Mouse (Mus musculus): ENCODE measurements around the gene Crtc2. TPM values are rescaled to one million over a fixed set of nuclear protein-coding genes. Genes with fewer than 3 reads are reported as not detected.

The Crtc2 gene
- total RNA-seq, 2 experiments from 2014 or later, result 39.5 to 43.6 TPM

DNA sequence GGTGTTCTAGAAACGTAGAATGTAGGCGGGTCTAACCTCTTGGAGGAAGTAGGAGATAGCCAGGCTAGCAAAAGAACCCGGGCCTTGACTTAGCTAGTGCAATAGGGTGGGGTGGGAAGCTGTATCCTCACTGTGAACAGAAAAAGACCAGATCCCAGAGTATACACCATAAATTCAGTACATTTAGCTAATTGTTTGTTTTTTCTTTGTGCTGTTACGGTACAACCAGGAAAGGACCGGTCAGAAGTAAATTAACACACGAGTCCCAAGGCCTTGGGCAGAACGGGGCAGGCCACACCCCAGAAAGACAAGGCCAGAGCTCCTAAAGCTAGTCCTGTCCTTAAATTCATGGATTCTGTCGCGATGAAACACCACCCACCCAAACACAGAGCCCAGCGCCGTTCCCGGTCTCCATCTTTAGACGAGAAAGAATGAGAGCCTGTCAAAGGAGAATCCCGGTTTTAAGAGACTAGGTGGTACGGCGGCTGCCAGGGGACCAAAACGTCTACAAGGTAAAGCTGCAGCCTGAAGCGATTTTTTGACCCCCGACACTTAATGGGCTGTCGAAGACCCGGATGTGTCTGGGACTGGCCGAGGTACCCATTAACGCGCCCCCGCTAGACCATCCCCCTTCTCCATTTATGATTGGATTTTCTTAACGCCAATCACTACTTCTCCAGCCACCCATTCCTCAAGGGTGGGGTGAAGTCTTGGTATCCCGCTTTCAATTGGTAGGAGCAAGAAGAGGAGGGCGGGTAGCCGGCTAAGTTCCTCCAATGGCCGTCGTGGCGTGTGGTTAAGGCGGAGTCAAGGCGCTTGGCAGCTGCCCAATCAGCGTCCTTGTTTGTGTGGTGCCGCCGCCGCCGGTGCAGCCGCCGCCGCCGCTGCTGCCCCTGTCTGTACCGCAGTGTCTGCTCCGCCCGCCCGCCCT lies 38.6 kb downstream of the Crtc2 start, which contains the start of gene Gatad2b:
Gene Gatad2b (plus strand): TSS at position 834 of the 931 bp plus-strand sequence.
- peak within 1 kb of the TSS; percentile 97 for H3K27ac ChIP-seq
- TF ChIP-seq CTCF (IDR thresholded peaks at IDR 0.05), result no peak
- H3K4me3 ChIP-seq, result peak within 1 kb of the TSS; percentile 62
- intact Hi-C loops (cut with DNase I), result loop anchor here (2.0 to 10.0 kb wide), 3 partner anchors 28 to 182 kb away; partner anchors contain the start of genes Dennd4b and Ilf2
- DNase-seq (ENCODE audit: extremely low spot score in 1 of 2, low spot score in 2 of 2), result peak; percentile 98 to 99

DNA sequence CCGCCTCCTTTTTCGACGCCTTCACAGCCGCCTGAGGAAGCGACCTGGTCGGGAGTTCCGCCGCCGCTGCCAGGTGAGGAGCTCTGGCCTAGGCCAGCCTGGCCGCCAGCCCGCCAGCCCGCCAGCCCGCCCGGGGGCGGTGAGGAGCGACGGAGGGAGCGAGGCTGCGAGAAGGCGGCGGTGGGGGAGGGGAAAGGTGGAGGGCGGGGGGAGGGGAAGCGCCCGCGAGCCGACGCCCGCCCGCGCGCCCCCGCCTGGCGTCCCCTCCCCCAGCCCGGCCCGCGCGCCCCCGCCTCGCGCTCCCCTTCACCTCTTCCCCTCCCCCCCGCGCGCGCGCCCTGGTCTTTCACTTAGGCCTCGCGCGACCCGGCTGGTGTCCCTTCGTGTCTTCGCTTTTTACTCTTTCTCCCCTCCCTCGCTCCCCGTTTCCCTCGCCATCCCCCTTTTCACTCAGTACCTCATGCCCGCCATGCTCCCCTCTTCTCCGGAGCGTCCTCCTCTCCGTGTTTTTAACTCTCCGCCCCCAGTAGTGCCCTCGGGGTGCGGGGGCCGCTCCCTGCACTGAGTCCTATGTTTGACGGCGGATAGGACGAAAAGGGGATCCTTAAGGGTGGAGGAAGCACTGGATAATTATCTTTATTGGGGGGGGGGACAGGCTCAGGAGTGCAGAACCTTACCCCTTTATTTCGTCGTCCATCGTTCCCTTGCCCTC lies 39.5 kb downstream of the Crtc2 start:
- TF ChIP-seq CTCF (IDR thresholded peaks at IDR 0.05), result no peak
- peak overlapping the region; percentile 97 for H3K27ac ChIP-seq
- H3K4me3 ChIP-seq, result peak overlapping the region; percentile 62
- peak; percentile 20 to 39 for DNase-seq (ENCODE audit: extremely low spot score in 1 of 2, low spot score in 2 of 2)
- intact Hi-C loops (cut with DNase I), result loop anchor here (2.0 to 10.0 kb wide), 3 partner anchors 29 to 181 kb away; partner anchors contain the start of genes Dennd4b and Ilf2

DNA sequence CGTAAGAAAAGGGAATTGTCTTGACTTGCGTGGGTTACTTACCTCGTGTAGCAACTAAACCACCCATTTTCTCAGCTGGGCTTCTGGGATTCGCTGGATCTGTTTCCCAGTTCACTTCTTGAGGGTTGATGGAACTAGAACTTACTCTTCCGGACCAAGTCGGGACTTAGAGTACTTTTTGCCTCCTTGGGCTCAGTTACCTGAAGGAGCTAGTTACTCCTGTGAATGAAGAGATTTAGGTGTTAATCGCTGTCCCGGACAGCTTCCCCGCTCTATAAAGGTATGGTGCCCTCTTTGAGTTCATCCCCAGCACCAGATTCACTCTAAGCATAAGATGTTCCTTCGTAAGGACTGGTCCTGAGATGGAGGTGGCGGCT lies 40.1 kb downstream of the Crtc2 start:
- peak overlapping the region; percentile 97 for H3K27ac ChIP-seq

DNA sequence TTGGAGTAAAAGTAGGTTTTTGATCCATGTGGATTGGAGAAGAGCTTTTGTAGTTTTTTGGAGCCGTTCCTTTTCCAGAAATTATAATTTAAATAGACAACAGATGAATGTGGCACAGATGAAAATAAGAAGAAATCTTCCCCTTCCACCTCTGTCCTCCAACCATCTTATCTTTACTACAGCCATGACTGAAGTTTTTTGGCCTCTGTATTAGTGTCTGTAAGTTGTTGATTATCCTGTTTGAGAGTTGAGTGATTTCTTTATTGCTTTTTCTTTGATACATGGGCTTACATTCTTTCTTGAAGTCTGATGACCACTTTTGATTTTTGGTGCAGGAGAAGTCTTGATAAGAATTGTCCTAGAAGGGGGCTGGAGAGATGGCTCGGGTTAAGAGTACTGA lies 40.7 kb downstream of the Crtc2 start:
- Histone ChIP-seq H3K27ac (no peak overlapping the region), H3K4me3 (peak overlapping the region; percentile 62)
- no peak for TF ChIP-seq CTCF (IDR thresholded peaks at IDR 0.05)
- DNase-seq (ENCODE audit: extremely low spot score in 1 of 2, low spot score in 2 of 2), result no peak
- intact Hi-C loops (cut with DNase I), result loop anchor here (5.0 to 10.0 kb wide), 2 partner anchors 78 to 180 kb away; partner anchors contain the start of gene Ilf2

More for the DNA sequence above, 40.1 kb downstream of the Crtc2 start:
- intact Hi-C loops (cut with DNase I), result loop anchor here (5.0 to 10.0 kb wide), 2 partner anchors 78 to 181 kb away; partner anchors contain the start of gene Ilf2
- no peak for TF ChIP-seq CTCF (IDR thresholded peaks at IDR 0.05)
- H3K4me3 ChIP-seq, result peak overlapping the region; percentile 62
- DNase-seq (ENCODE audit: extremely low spot score in 1 of 2, low spot score in 2 of 2), result no peak

DNA sequence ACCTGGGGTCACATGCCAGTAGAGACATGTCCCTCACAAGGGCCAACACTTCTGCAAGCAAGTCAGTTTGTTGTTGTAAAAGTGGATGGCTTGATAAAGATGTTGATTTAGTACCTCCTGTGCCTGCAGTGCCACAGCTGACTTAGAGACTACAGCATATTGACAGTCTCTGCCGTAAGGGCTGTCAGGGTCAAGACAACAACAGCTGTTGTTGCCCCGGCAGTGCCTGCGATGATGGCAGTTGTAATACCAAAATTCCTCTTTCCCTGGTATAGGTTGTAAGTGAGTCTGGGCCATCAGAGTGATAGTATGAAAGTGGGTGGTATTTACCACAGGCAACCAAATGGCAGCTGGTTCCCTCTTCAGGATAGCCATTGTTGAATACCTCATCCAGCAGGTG lies 51.8 kb downstream of the Crtc2 start:
- TF ChIP-seq CTCF (IDR thresholded peaks at IDR 0.05), result no peak
- no peak for DNase-seq (ENCODE audit: extremely low spot score in 1 of 2, low spot score in 2 of 2)
- Histone ChIP-seq H3K27ac (no peak overlapping the region), H3K4me3 (no peak overlapping the region)
- intact Hi-C loops (cut with DNase I), result no loop called here

DNA sequence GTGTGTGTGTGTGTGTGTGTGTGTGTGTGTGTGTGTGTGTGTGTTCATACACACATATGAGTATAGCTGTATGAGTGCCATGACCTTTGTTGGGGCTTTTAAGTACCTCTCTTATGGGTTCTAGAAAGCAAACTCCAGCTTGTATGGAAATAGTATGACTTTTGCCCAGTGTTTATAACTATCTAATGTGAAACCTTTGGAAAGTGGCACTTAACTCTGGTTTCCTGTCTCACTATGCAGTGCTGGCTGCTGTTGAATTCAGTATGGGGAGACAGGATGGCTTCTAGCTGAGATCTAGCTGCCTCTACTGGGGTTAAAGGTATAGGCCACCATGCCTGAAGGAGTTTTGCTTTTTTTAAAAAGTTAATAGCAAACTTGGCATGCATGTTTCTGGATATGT lies 55.6 kb downstream of the Crtc2 start:
- H3K4me3 ChIP-seq, result no peak overlapping the region
- H3K27ac ChIP-seq, result no peak overlapping the region
- intact Hi-C loops (cut with DNase I), result no loop called here
- no peak for DNase-seq (ENCODE audit: extremely low spot score in 1 of 2, low spot score in 2 of 2)
- no peak for TF ChIP-seq CTCF (IDR thresholded peaks at IDR 0.05)

DNA sequence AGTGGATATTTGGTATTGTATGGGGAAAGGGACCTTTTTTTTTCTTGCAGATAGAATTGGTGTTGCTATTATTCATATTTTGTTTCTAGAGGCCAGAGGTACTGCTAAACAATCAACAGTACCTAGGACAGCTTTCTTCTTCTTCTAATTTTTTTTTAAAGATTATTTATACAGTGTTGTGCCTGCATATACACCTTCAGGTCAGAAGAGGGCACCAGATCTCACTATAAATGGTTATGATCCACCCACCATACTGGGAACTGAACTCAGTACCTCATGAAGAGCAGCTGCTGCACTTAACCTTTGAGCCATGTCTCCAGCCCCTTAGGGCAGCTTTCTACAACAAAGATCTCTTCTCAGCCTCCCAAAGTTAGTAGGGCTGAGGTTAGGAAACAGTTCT lies 59.4 kb downstream of the Crtc2 start:
- Histone ChIP-seq H3K27ac (no peak overlapping the region), H3K4me3 (no peak overlapping the region)
- intact Hi-C loops (cut with DNase I), result no loop called here
- TF ChIP-seq CTCF (IDR thresholded peaks at IDR 0.05), result peak; percentile 41
- no peak for DNase-seq (ENCODE audit: extremely low spot score in 1 of 2, low spot score in 2 of 2)

Small RNAs within 50 kb of the gene (microRNA-seq; reads per million reads assigned to microRNA genes)
- 0.49 to 0.96 reads per million in 2 experiments for gene Mir7012

Other genes starting within 250 kb of the Crtc2 start
- 10 to 100 TPM; 95.2 to 98.7 TPM for gene 4933434E20Rik, start 202.5 kb upstream of the Crtc2 start, total RNA-seq (2021)
- gene Ubap2l, start 201.5 kb upstream of the Crtc2 start, total RNA-seq (2021), result 100 to 1,000 TPM; 180 to 197 TPM
- 100 to 1,000 TPM; 182 to 193 TPM for gene Tpm3, start 181.5 kb upstream of the Crtc2 start, total RNA-seq (2021)
- gene Nup210l, start 150.0 kb upstream of the Crtc2 start, total RNA-seq (2021), result under 1 TPM; 0.36 to 0.42 TPM
- gene Rps27, start 40.5 kb upstream of the Crtc2 start, total RNA-seq (2021), result 100 to 1,000 TPM; 799 to 888 TPM
- gene Rab13, start 40.5 kb upstream of the Crtc2 start, total RNA-seq (2021), result 1 to 10 TPM; 7.9 to 8.9 TPM
- gene Jtb, start 22.6 kb upstream of the Crtc2 start, total RNA-seq (2021), result 10 to 100 TPM; 43.8 to 49.5 TPM
- under 1 TPM; 0.42 to 0.50 TPM for gene Creb3l4, start 10.7 kb upstream of the Crtc2 start, total RNA-seq (2021)
- 10 to 100 TPM; 38.8 to 43.0 TPM for gene Slc39a1, start 6.0 kb upstream of the Crtc2 start, total RNA-seq (2021)
- gene Dennd4b, start 11.0 kb downstream of the Crtc2 start, total RNA-seq (2021), result 10 to 100 TPM; 35.0 to 36.7 TPM
- gene Gatad2b, start 39.0 kb downstream of the Crtc2 start, total RNA-seq (2021), result 100 to 1,000 TPM in 1 of 2 experiments, 10 to 100 TPM in 1; 93.5 to 103 TPM
- gene Slc27a3, start 135.8 kb downstream of the Crtc2 start, total RNA-seq (2021), result 1 to 10 TPM; 8.1 to 8.3 TPM
- gene Ints3, start 179.5 kb downstream of the Crtc2 start, total RNA-seq (2021), result 10 to 100 TPM; 62.1 to 65.7 TPM
- 1 to 10 TPM; 3.3 TPM for gene Npr1, start 211.7 kb downstream of the Crtc2 start, total RNA-seq (2021)
- 10 to 100 TPM; 75.1 to 92.3 TPM for gene Ilf2, start 222.0 kb downstream of the Crtc2 start, total RNA-seq (2021)
- gene Snapin, start 236.9 kb downstream of the Crtc2 start, total RNA-seq (2021), result 10 to 100 TPM; 48.8 to 50.9 TPM

All from left cerebral cortex, adult 2 months (tissue).